Mouse (Mus musculus) embryonic facial prominence, embryonic 11.5 days (tissue): ENCODE measurements around the gene A830005F24Rik. TPM values are rescaled to one million over a fixed set of nuclear protein-coding genes. Genes with fewer than 3 reads are reported as not detected.
"Not testable (repeated sequence)": the region's sequence is repeated elsewhere in the genome, so short reads cannot be mapped to it uniquely, and the experiment has no call there.

Experiments
- ATAC-seq: fragments of 200-750 bp; cut with Nextera tagmentation; replicated peaks from 2 replicates; pipeline ENCODE4 v1.8.0; 2017; ENCODE audit warnings: low read depth; ENCODE audit not compliant: insufficient number of reproducible peaks, low FRiP score, low TSS enrichment
- DNase-seq: peaks from one replicate; pipeline ENCODE4 v3.0.0-alpha.2; 2015; ENCODE audit warnings: low spot score
- H3K27ac ChIP-seq: fragments of 300-500 bp; sonication (generic); replicated peaks from 2 replicates; pipeline ENCODE4 v1.5.1; 2014; ENCODE audit warnings: mild to moderate bottlenecking, low read depth, low read length, control low read depth
- H3K27me3 ChIP-seq: fragments of 300-500 bp; sonication (generic); 2 replicates; pipeline ENCODE4 v1.6.1; 2014; ENCODE audit warnings: mild to moderate bottlenecking, low read length, moderate library complexity, mixed read lengths; ENCODE audit not compliant: control insufficient read depth, insufficient read depth
- H3K36me3 ChIP-seq: fragments of 300-500 bp; sonication (generic); replicated peaks from 2 replicates; pipeline ENCODE4 v1.6.1; 2014; ENCODE audit warnings: low read depth, mild to moderate bottlenecking, low read length, moderate library complexity, mixed read lengths; ENCODE audit not compliant: control insufficient read depth, insufficient read depth
- H3K4me1 ChIP-seq: fragments of 300-500 bp; sonication (generic); 2 replicates; pipeline ENCODE4 v1.6.1; 2014; ENCODE audit warnings: low read length, mixed read lengths; ENCODE audit not compliant: control insufficient read depth, insufficient read depth
- H3K4me2 ChIP-seq: fragments of 300-500 bp; sonication (generic); 2 replicates; pipeline ENCODE4 v1.6.1; 2014; ENCODE audit warnings: low read depth, mild to moderate bottlenecking, control low read depth, low read length, moderate library complexity
- H3K4me3 ChIP-seq: fragments of 300-500 bp; sonication (generic); 2 replicates; pipeline ENCODE4 v1.5.1; 2014; ENCODE audit warnings: low read depth, low read length, control low read depth
- H3K9ac ChIP-seq: fragments of 300-500 bp; sonication (generic); replicated peaks from 2 replicates; pipeline ENCODE4 v1.6.1; 2014; ENCODE audit warnings: mild to moderate bottlenecking, control low read depth, low read length
- H3K9me3 ChIP-seq: fragments of 300-500 bp; sonication (generic); replicated peaks from 2 replicates; pipeline ENCODE4 v1.6.1; 2016; ENCODE audit warnings: mild to moderate bottlenecking, low read length, inconsistent platforms, mixed read lengths; ENCODE audit not compliant: control insufficient read depth
- WGBS: fragments of 180-500 bp; shearing (Covaris S2); extraction: QIAGEN DNeasy Blood & Tissue Kit; methylation state at CpG from one replicate; pipeline ENCODE4 v1.1.7; 2014; 5-methylcytosine and 5-hydroxymethylcytosine counted together
- polyA plus RNA-seq: library from polyadenylated mRNA; unstranded; fragments of >200 nt; fragmentation: Nextera tagmentation; extraction: Ambion mirVana; gene quantifications from 2 replicates; pipeline ENCODE4 v1.2.1, GENCODE M21; 2014

Gene A830005F24Rik
- polyA plus RNA-seq, 1 experiment from 2014 or later = 2.2 TPM

GRCm38 (mm10) chr13:48497693-48498221 lies 15.6 kb upstream of the A830005F24Rik start:
- ATAC-seq (peak; percentile 98), DNase-seq (peak; percentile 83)
- Histone ChIP-seq H3K4me1 (no peaks in the 10 kb centered on the region), H3K9ac (no peak overlapping the region), H3K4me3 (0 out of 2 replicates have a peak overlapping the region, but pooled peaks have one; percentile 14), H3K27ac (no peak overlapping the region), H3K9me3 (no peaks in the 10 kb centered on the region), H3K36me3 (no peaks in the 10 kb centered on the region), H3K27me3 (no peaks in the 10 kb centered on the region), H3K4me2 (no peak overlapping the region)
- 10% methylated on average over 15 of the region's 15 CpGs for WGBS

GRCm38 (mm10) chr13:48498676-48499075 lies 14.7 kb upstream of the A830005F24Rik start:
- Histone ChIP-seq H3K4me1 (no peaks in the 10 kb centered on the region), H3K9ac (no peak overlapping the region), H3K4me3 (no peak overlapping the region), H3K4me2 (no peak overlapping the region), H3K27ac (no peak overlapping the region), H3K27me3 (no peaks in the 10 kb centered on the region), H3K9me3 (no peaks in the 10 kb centered on the region), H3K36me3 (no peaks in the 10 kb centered on the region)
- no peak for DNase-seq
- ATAC-seq = no peak
- 69% methylated on average over 4 of the region's 4 CpGs for WGBS

GRCm38 (mm10) chr13:48502422-48502821 lies 10.9 kb upstream of the A830005F24Rik start:
- no peak for ATAC-seq
- Histone ChIP-seq H3K9ac (no peak overlapping the region), H3K9me3 (no peaks in the 10 kb centered on the region), H3K4me1 (no peaks in the 10 kb centered on the region), H3K4me3 (no peak overlapping the region), H3K4me2 (no peak overlapping the region), H3K36me3 (no peaks in the 10 kb centered on the region; the same call in 1 of the 2 replicates), H3K27me3 (no peaks in the 10 kb centered on the region), H3K27ac (no peak overlapping the region)
- DNase-seq = no peak
- WGBS = 86% methylated on average over 5 of the region's 5 CpGs

- Histone ChIP-seq H3K27ac (no peak overlapping the region), H3K36me3 (no peaks in the 10 kb centered on the region; the same call in 1 of the 2 replicates), H3K9ac (no peak overlapping the region), H3K4me2 (no peak overlapping the region), H3K9me3 (no peaks in the 10 kb centered on the region), H3K4me3 (no peak overlapping the region), H3K4me1 (no peaks in the 10 kb centered on the region), H3K27me3 (no peaks in the 10 kb centered on the region)
- no peak for DNase-seq
- 90% methylated on average over 9 of the region's 9 CpGs for WGBS
- ATAC-seq = no peak
Observed at GRCm38 (mm10) chr13:48508661-48509060, 4.7 kb upstream of the A830005F24Rik start.

GRCm38 (mm10) chr13:48515861-48516260 lies 2.5 kb downstream of the A830005F24Rik start:
- Histone ChIP-seq H3K27ac (no peak overlapping the region), H3K27me3 (no peaks in the 10 kb centered on the region), H3K4me3 (no peak overlapping the region), H3K36me3 (no peaks in the 10 kb centered on the region), H3K4me1 (no peaks in the 10 kb centered on the region), H3K9ac (no peak overlapping the region), H3K4me2 (no peak overlapping the region), H3K9me3 (no peaks in the 10 kb centered on the region)
- DNase-seq (no peak), ATAC-seq (no peak)
- WGBS = 87% methylated on average over 4 of the region's 4 CpGs

GRCm38 (mm10) chr13:48519122-48519521 lies 5.8 kb downstream of the A830005F24Rik start:
- not testable (repeated sequence) for H3K27me3 ChIP-seq, DNase-seq, H3K27ac ChIP-seq, H3K9me3 ChIP-seq, H3K4me3 ChIP-seq, H3K9ac ChIP-seq, H3K4me2 ChIP-seq, H3K36me3 ChIP-seq, ATAC-seq, H3K4me1 ChIP-seq

- no peak overlapping the region for H3K27ac ChIP-seq
- DNase-seq (no peak), ATAC-seq (no peak)
- H3K9ac ChIP-seq = no peak overlapping the region
- no peak overlapping the region for H3K4me2 ChIP-seq
- no peaks in the 10 kb centered on the region for H3K9me3 ChIP-seq
- H3K36me3 ChIP-seq = no peaks in the 10 kb centered on the region
- 72% methylated on average over 5 of the region's 5 CpGs for WGBS
- H3K27me3 ChIP-seq = no peaks in the 10 kb centered on the region
- H3K4me1 ChIP-seq = no peaks in the 10 kb centered on the region
- H3K4me3 ChIP-seq = no peak overlapping the region
Observed at GRCm38 (mm10) chr13:48525745-48526144, 12.4 kb downstream of the A830005F24Rik start.

- Histone ChIP-seq H3K4me1 (no peaks in the 10 kb centered on the region), H3K27me3 (no peaks in the 10 kb centered on the region), H3K36me3 (no peaks in the 10 kb centered on the region; the same call in 1 of the 2 replicates), H3K27ac (no peak overlapping the region), H3K9me3 (no peaks in the 10 kb centered on the region), H3K4me3 (no peak overlapping the region), H3K9ac (no peak overlapping the region), H3K4me2 (no peak overlapping the region)
- 0 out of 2 replicates have a peak, but pooled peaks have one; percentile 56 for ATAC-seq
- whole genome bisulfite sequencing = 52% methylated on average over 15 of the region's 15 CpGs
- DNase-seq = peak; percentile 92
Observed at GRCm38 (mm10) chr13:48528123-48528871, 14.9 kb downstream of the A830005F24Rik start.
